Mouse (Mus musculus): ENCODE data around the gene Fcf1. TPM values are rescaled to one million over a fixed set of nuclear protein-coding genes. Genes with fewer than 3 reads are reported as not detected.

Gene Fcf1
- total RNA-seq, 2 experiments from 2014 or later: 34.9 to 37.3 TPM

DNA sequence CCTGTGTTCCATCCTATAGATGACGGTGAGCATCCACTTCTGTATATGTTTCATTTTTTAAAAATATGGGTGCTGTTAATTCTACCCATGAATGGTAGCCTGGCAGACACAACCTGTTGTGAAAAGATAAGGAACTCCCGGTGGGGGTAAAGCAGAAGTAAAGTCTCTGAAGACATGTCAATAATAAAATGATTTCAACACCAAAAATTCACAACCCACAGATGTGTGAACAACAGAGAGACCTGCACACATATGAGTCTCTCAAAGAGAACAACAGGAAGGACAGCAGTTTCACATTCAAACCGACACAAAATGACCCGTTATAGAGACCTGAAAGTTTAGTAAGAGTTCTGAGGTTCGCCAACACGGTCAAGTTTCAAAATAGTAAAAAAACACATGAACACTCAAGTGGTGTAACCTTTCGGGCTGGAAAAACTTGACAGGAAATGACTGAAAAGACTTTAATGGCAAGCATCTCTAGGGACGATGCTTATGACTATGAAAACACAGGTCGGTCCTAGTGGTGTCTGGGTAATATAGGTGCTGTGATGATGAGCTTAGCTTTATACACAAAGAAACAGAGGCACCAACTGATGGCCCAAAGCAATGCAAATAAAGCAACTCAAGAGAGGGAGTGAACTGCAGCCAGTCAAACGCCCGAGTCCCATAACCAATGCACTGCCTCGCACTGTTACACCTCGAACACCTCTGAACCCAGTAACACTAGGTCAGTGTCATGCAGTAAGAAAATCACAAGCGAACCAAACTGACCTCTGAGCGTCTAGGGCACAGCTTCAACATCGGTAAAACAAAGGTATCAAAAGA lies 1.7 kb upstream of the Fcf1 start:
- DNase-seq: no peak

- no peak for DNase-seq
Observed at GRCm38 (mm10) chr12:84969656-84970427, 855 bp upstream of the Fcf1 start.

DNA sequence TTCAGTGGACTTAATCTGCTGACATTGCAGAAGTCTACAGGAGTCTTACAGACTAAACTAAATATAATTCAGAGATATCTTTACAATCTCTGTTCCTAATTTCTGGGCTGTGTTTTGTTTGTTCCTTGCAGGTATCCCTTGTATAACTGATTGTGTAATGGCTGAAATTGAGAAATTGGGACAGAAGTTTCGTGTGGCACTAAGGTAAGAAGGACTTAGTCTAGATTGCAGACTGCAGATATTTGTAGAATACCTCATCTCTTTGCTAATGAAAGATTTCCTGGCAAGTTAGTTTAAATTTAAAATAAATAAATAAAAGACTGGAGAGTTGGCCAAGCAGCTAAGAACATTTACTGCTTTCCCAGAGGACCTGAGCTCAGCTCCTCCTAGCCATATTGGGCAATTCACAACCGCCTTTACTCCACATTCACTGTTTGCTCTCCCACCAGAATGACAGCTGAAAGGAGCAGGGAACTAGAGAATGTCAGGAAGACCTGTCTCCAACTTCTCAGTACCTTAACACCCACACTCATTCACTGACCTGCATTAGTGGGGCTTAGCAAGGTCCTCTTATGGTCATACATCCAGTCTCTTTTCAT lies 8.7 kb downstream of the Fcf1 start:
- no peak for DNase-seq

- DNase-seq: no peak
Observed at GRCm38 (mm10) chr12:84989456-84989855, 18.8 kb downstream of the Fcf1 start.

GRCm38 (mm10) chr12:84995112-84995761 lies 24.5 kb downstream of the Fcf1 start:
- DNase-seq: no peak

DNA sequence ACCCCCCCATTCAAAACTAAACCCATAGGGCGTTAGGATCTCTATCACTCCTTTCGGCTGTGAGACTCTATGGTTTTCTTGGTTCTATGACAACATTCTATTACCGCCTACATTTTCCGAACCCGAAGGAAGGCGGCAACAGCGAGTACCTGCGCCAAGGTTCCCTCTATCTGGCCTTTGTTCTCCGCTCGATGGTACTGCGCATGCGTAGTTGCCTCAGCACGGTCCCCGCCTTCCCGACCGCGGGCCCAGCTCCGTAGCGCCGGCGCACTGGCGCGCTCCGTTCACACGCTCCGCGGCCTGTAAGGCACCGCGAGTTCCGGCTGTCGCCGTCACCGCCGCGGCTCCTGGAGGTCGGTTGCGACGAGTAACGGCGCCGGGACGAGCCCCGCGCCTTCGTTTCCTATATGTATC lies 25.4 kb downstream of the Fcf1 start, which contains the start of gene Ylpm1:
TSS of gene Ylpm1 (plus strand) at position 239 of the 414 bp plus-strand sequence.
- peak; percentile 96 to 98 for DNase-seq

DNA sequence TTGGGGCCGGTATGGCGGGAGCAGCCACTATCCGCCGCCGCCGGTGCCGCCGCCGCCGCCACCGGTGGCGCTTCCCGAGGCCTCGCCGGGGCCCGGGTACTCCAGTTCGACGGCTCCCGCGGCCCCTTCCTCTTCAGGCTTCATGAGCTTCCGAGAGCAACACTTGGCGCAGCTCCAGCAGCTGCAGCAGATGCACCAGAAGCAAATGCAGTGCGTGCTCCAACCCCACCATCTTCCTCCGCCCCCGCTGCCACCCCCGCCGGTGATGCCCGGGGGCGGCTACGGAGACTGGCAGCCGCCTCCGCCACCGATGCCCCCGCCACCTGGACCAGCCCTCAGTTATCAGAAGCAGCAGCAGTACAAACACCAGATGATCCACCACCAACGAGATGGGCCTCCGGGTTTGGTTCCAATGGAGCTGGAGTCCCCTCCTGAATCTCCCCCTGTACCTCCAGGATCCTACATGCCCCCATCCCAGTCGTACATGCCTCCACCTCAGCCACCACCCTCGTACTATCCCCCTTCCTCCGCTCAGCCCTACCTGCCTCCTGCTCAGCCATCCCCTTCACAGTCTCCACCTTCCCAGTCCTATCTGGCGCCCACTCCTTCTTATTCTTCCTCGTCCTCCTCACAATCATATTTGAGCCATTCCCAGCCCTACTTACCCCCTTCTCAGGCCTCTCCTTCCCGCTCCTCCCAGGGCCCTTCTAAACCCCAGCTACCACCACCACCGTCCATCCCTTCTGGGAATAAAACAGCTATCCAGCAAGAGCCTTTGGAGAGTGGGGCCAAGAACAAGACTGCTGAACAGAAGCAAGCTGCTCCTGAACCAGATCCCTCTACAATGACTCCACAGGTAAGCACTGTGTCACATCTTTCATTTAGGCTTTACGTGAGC lies 26.1 kb downstream of the Fcf1 start:
- DNase-seq: peak in 1 of 2 experiments; percentile 63

DNA sequence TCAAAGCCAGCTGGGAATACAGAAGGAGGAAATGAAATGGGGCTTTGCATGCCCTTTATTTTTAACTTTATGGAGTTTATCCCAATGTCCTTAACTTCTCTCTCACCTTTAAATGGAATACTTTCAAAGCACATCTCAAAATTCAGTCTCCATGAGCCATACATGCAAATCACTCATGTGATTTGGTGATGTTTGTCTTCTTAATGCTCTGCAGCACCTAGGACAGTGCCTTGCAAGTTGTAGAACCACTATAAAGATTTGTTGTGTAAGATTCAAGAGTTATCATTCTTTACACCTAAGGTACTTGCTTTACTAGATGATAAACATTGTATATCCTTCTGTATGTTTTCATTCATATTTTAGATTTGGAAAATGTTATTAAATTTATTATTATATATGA lies 28.4 kb downstream of the Fcf1 start:
- DNase-seq: no peak

GRCm38 (mm10) chr12:85006206-85006605 lies 35.5 kb downstream of the Fcf1 start:
- no peak for DNase-seq

DNA sequence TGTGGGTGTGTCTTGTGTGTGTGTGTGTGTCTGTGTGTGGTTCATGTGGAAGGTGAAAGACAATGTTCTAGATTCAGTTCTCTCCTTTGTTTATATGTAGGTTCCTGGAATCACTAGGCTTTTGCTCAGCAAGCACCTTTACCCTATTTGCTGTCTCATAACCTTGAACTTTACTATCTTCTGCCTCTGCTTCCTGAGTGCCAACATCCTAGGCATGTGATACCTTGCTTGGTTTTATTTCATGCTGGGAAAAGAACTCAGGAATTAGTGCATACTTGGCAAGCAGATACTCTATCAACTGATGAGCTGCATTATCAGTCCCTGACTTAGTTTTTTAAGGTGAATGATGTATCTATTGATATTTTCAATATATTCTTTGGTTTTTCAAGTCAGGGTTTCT lies 36.3 kb downstream of the Fcf1 start:
- DNase-seq: no peak

DNA sequence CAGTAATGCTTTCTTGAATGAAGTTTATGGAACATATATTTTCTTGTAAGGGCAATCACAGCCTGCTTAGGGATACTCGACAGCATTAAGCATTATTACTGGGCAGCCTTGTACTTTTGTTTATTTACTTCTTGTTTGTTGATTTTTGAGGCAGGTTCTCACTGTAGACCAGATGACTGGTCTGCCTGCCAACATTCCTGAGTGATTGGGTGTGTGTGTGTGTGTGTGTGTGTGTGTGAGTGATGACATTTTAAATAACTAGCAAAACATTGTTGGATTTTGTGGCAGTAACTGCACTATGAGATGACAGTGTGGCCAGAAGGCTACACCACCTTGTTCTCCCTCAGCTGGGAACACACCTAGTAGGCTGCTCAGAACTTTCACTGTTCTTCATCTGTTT lies 39.1 kb downstream of the Fcf1 start:
- DNase-seq: no peak

DNA sequence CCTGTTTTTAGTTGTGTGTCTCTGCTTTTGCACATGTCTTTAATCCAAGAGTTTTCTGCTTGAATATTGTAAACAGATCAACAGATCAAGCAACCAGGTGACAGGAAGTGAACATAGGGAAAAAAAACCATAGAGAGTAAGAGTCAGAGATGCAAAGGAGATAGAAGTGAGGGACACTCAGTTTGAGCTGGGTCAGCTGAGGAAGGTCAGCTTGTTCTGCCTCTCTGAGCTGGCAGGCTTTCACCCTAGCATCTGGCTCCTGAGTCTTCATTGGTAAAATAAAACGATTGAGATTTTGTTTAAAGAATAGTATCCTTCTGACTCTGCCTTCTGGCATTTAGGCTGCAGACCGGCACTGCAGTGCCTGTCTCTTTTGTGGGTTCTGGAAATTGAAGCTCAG lies 39.8 kb downstream of the Fcf1 start:
- no peak for DNase-seq

DNA sequence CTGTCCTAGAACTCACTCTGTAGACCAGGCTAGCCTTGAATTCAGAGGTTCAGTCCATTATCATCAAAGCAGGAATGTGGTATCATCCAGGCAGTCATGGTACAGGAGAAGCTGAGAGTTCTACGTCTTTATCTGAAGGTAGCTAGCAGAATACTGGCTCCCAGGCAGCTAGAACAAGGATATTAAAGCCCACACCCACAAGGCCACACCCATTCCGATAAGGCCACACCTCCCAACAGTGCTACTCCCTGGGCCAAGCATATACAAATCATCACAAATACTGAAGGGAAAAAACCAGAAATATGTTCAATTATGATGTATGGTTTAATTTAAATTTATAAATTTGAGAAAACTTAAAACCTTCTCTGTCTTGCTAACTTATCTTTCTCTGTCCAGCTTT lies 41.5 kb downstream of the Fcf1 start:
- DNase-seq: no peak

GRCm38 (mm10) chr12:85022071-85022470 lies 51.4 kb downstream of the Fcf1 start:
- no peak for DNase-seq

DNA sequence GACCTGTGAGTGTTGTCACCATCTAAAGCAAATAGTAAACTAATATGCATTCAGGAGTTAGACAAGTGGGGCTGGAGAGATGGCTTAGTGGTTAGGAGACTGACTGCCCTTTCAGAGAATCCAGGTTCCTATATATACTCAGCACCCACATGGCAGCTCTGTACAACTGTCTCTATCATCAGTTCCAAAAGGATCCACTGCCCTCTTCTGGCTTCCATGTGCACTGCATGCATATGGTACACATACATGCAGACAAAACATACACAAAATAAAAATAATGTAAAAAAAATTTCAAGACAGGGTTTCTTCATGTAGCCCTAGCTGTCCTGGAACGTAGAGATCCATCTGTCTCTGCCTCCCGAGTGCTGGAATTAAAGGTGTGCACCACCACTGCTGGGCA lies 62.0 kb downstream of the Fcf1 start:
- no peak for DNase-seq

Other genes with a start within 250 kb of the Fcf1 start
- gene Npc2, start 197.7 kb upstream of the Fcf1 start, total RNA-seq (2021): 10 to 100 TPM; 27.4 to 28.6 TPM
- 10 to 100 TPM; 54.7 to 58.6 TPM for gene Isca2, start 197.6 kb upstream of the Fcf1 start, total RNA-seq (2021)
- gene Ltbp2, start 94.4 kb upstream of the Fcf1 start, total RNA-seq (2021): under 1 TPM; 0.40 to 0.55 TPM
- gene Arel1, start within 50 bp of the Fcf1 start, total RNA-seq (2021): 100 to 1,000 TPM; 104 to 110 TPM
- 100 to 1,000 TPM; 122 to 143 TPM for gene Ylpm1, start 25.4 kb downstream of the Fcf1 start, total RNA-seq (2021)
- 1 to 10 TPM; 1.7 to 2.0 TPM for gene Prox2, start 139.9 kb downstream of the Fcf1 start, total RNA-seq (2021)
- gene Dlst, start 139.9 kb downstream of the Fcf1 start, total RNA-seq (2021): 100 to 1,000 TPM; 145 to 152 TPM
- gene Rps6kl1, start 180.4 kb downstream of the Fcf1 start, total RNA-seq (2021): 10 to 100 TPM; 39.9 to 40.2 TPM
- gene Pgf, start 206.9 kb downstream of the Fcf1 start, total RNA-seq (2021): 1 to 10 TPM; 4.2 to 4.5 TPM
- 10 to 100 TPM; 52.4 to 57.6 TPM for gene Eif2b2, start 248.6 kb downstream of the Fcf1 start, total RNA-seq (2021)

Measured in layer of hippocampus, postnatal 36 days (tissue).